Mouse (Mus musculus) embryonic facial prominence, embryonic 15.5 days (tissue): ENCODE data around the gene Rnf26. TPM values are rescaled to one million over a fixed set of nuclear protein-coding genes. Genes with fewer than 3 reads are reported as not detected.

ENCODE experiments used
- ATAC-seq: fragments of 200-750 bp; cut with Nextera tagmentation; 2 replicates; pipeline ENCODE4 v1.8.0; 2017; ENCODE audit warnings: low read depth, moderate TSS enrichment; ENCODE audit not compliant: insufficient number of reproducible peaks, low FRiP score, low TSS enrichment
- H3K27ac ChIP-seq: fragments of 300-500 bp; sonication (generic); replicated peaks from 2 replicates; pipeline ENCODE4 v1.5.1; 2015; ENCODE audit warnings: mild to moderate bottlenecking, inconsistent platforms
- H3K27me3 ChIP-seq: fragments of 300-500 bp; sonication (generic); 2 replicates; pipeline ENCODE4 v1.6.1; 2015; ENCODE audit warnings: inconsistent platforms
- H3K36me3 ChIP-seq: fragments of 300-500 bp; sonication (generic); 2 replicates; pipeline ENCODE4 v1.6.1; 2015; ENCODE audit warnings: mild to moderate bottlenecking, inconsistent platforms
- H3K4me1 ChIP-seq: fragments of 300-500 bp; sonication (generic); 2 replicates; pipeline ENCODE4 v1.6.1; 2015; ENCODE audit warnings: inconsistent platforms
- H3K4me2 ChIP-seq: fragments of 300-500 bp; sonication (generic); replicated peaks from 2 replicates; pipeline ENCODE4 v1.6.1; 2015; ENCODE audit warnings: mild to moderate bottlenecking, inconsistent platforms
- H3K4me3 ChIP-seq: fragments of 300-500 bp; sonication (generic); replicated peaks from 2 replicates; pipeline ENCODE4 v1.5.1; 2015; ENCODE audit warnings: mild to moderate bottlenecking, inconsistent platforms
- H3K9ac ChIP-seq: fragments of 300-500 bp; sonication (generic); 2 replicates; pipeline ENCODE4 v1.6.1; 2015; ENCODE audit warnings: inconsistent platforms
- H3K9me3 ChIP-seq: fragments of 300-500 bp; sonication (generic); replicated peaks from 2 replicates; pipeline ENCODE4 v1.6.1; 2016; ENCODE audit warnings: inconsistent platforms
- WGBS: fragments of 180-500 bp; shearing (Covaris S2); methylation state at CpG from one replicate; pipeline ENCODE4 v1.1.7; 2015; 5-methylcytosine and 5-hydroxymethylcytosine counted together
- polyA plus RNA-seq: library from polyadenylated mRNA; unstranded; fragments of >200 nt; fragmentation: Nextera tagmentation; extraction: Ambion mirVana; gene quantifications from 2 replicates; pipeline ENCODE4 v1.2.1, GENCODE M21; 2015

The Rnf26 gene
- polyA plus RNA-seq, 1 experiment from 2014 or later = 68.0 TPM

GRCm38 (mm10) chr9:44052855-44053254 lies 60.5 kb downstream of the Rnf26 start:
- 69% methylated on average over 3 of the region's 3 CpGs for WGBS
- no peak overlapping the region for H3K4me3 ChIP-seq

GRCm38 (mm10) chr9:44049381-44050165 lies 63.7 kb downstream of the Rnf26 start:
- H3K36me3 ChIP-seq = no peaks in the 10 kb centered on the region
- no peak overlapping the region for H3K4me3 ChIP-seq
- H3K27ac ChIP-seq = no peak overlapping the region
- ATAC-seq = no peak
- H3K4me1 ChIP-seq = peaks cover 8% of the 10 kb centered on the region; the same call in 1 of the 2 replicates
- 82% methylated on average over 8 of the region's 8 CpGs for WGBS
- H3K9ac ChIP-seq = no peak overlapping the region
- H3K27me3 ChIP-seq = peaks cover 5% of the 10 kb centered on the region; the same call in 1 of the 2 replicates
- H3K4me2 ChIP-seq = no peak overlapping the region
- H3K9me3 ChIP-seq = no peaks in the 10 kb centered on the region

More at GRCm38 (mm10) chr9:44052855-44053254, 60.5 kb downstream of the Rnf26 start:
- Histone ChIP-seq H3K27me3 (no peaks in the 10 kb centered on the region), H3K9me3 (no peaks in the 10 kb centered on the region), H3K9ac (no peak overlapping the region), H3K4me2 (no peak overlapping the region), H3K36me3 (no peaks in the 10 kb centered on the region), H3K27ac (no peak overlapping the region), H3K4me1 (0 out of 2 replicates have a peak, but pooled peaks cover 5% of the 10 kb centered on the region)
- no peak for ATAC-seq

- Histone ChIP-seq H3K4me1 (peaks cover 16% of the 10 kb centered on the region), H3K4me2 (no peak overlapping the region), H3K27me3 (peaks cover 12% of the 10 kb centered on the region; the same call in 1 of the 2 replicates), H3K27ac (0 out of 2 replicates have a peak overlapping the region, but pooled peaks have one; percentile 22), H3K4me3 (no peak overlapping the region), H3K9me3 (no peaks in the 10 kb centered on the region), H3K36me3 (no peaks in the 10 kb centered on the region), H3K9ac (no peak overlapping the region)
- ATAC-seq = no peak
- WGBS = 50% methylated on average over 15 of the region's 15 CpGs
Observed at GRCm38 (mm10) chr9:44048541-44049380, 64.6 kb downstream of the Rnf26 start.

- Histone ChIP-seq H3K9ac (no peak overlapping the region), H3K4me1 (peaks cover 25% of the 10 kb centered on the region), H3K4me3 (no peak overlapping the region), H3K9me3 (no peaks in the 10 kb centered on the region), H3K27me3 (peaks cover 12% of the 10 kb centered on the region; the same call in 1 of the 2 replicates), H3K36me3 (no peaks in the 10 kb centered on the region), H3K4me2 (no peak overlapping the region), H3K27ac (no peak overlapping the region)
- no peak for ATAC-seq
- 70% methylated on average over 14 of the region's 14 CpGs for WGBS
Observed at GRCm38 (mm10) chr9:44047571-44048490, 65.5 kb downstream of the Rnf26 start.

- peaks cover 12% of the 10 kb centered on the region; the same call in 1 of the 2 replicates for H3K27me3 ChIP-seq
- H3K9me3 ChIP-seq = no peaks in the 10 kb centered on the region
- no peak overlapping the region for H3K4me3 ChIP-seq
- ATAC-seq = no peak
- H3K9ac ChIP-seq = no peak overlapping the region
- no peak overlapping the region for H3K27ac ChIP-seq
- H3K4me1 ChIP-seq = peaks cover 28% of the 10 kb centered on the region
- no peak overlapping the region for H3K4me2 ChIP-seq
- WGBS = 51% methylated on average over 6 of the region's 6 CpGs
- H3K36me3 ChIP-seq = no peaks in the 10 kb centered on the region
Observed at GRCm38 (mm10) chr9:44047071-44047470, 66.2 kb downstream of the Rnf26 start.

- no peak overlapping the region for H3K4me2 ChIP-seq
- H3K27me3 ChIP-seq = peaks cover 12% of the 10 kb centered on the region; the same call in 1 of the 2 replicates
- no peaks in the 10 kb centered on the region for H3K9me3 ChIP-seq
- no peaks in the 10 kb centered on the region for H3K36me3 ChIP-seq
- H3K4me1 ChIP-seq = peaks cover 30% of the 10 kb centered on the region
- ATAC-seq = no peak
- H3K27ac ChIP-seq = no peak overlapping the region
- no peak overlapping the region for H3K4me3 ChIP-seq
- WGBS = 85% methylated on average over 12 of the region's 12 CpGs
- no peak overlapping the region for H3K9ac ChIP-seq
Observed at GRCm38 (mm10) chr9:44046426-44046825, 66.9 kb downstream of the Rnf26 start.

GRCm38 (mm10) chr9:44045884-44046272 lies 67.4 kb downstream of the Rnf26 start:
- H3K27ac ChIP-seq = no peak overlapping the region
- H3K4me2 ChIP-seq = no peak overlapping the region
- peaks cover 31% of the 10 kb centered on the region for H3K4me1 ChIP-seq
- H3K9ac ChIP-seq = no peak overlapping the region
- 83% methylated on average over 5 of the region's 5 CpGs for WGBS
- ATAC-seq = no peak
- no peak overlapping the region for H3K4me3 ChIP-seq
- no peaks in the 10 kb centered on the region for H3K36me3 ChIP-seq
- no peaks in the 10 kb centered on the region for H3K9me3 ChIP-seq
- peaks cover 12% of the 10 kb centered on the region for H3K27me3 ChIP-seq

Other genes with a start within 250 kb of the Rnf26 start
- 11.7 and 14.1 TPM in 2 replicates for gene Thy1, start 70.1 kb downstream of the Rnf26 start, polyA plus RNA-seq
- gene Usp2, start 46.5 kb downstream of the Rnf26 start, polyA plus RNA-seq = 28.2 and 29.5 TPM in 2 replicates
- gene Mfrp, start 11.8 kb downstream of the Rnf26 start, polyA plus RNA-seq = 0.08 and 0.20 TPM in 2 replicates
- 5.3 and 6.0 TPM in 2 replicates for gene C1qtnf5, start 6.3 kb downstream of the Rnf26 start, polyA plus RNA-seq
- gene Gm49380, start within 50 bp of the Rnf26 start, polyA plus RNA-seq = 0.27 and 0.46 TPM in 2 replicates
- 38.7 and 42.1 TPM in 2 replicates for gene Mcam, start 21.0 kb upstream of the Rnf26 start, polyA plus RNA-seq
- gene Cbl, start 120.5 kb upstream of the Rnf26 start, polyA plus RNA-seq = 16.1 and 17.7 TPM in 2 replicates
- 15.9 and 23.5 TPM in 2 replicates for gene Ccdc153, start 127.2 kb upstream of the Rnf26 start, polyA plus RNA-seq
- 0.14 and 0.19 TPM in 2 replicates for gene Pdzd3, start 138.0 kb upstream of the Rnf26 start, polyA plus RNA-seq
- gene Nlrx1, start 155.1 kb upstream of the Rnf26 start, polyA plus RNA-seq = 13.4 and 14.6 TPM in 2 replicates
- 5.1 and 5.5 TPM in 2 replicates for gene Abcg4, start 175.1 kb upstream of the Rnf26 start, polyA plus RNA-seq
- gene Hinfp, start 192.2 kb upstream of the Rnf26 start, polyA plus RNA-seq = 23.0 and 26.6 TPM in 2 replicates
- gene C2cd2l, start 206.8 kb upstream of the Rnf26 start, polyA plus RNA-seq = 9.1 and 10.3 TPM in 2 replicates
- 31.4 and 37.2 TPM in 2 replicates for gene Dpagt1, start 212.5 kb upstream of the Rnf26 start, polyA plus RNA-seq
- 288 and 326 TPM in 2 replicates for gene H2afx, start 221.2 kb upstream of the Rnf26 start, polyA plus RNA-seq
- 93.0 and 99.4 TPM in 2 replicates for gene Hmbs, start 230.7 kb upstream of the Rnf26 start, polyA plus RNA-seq
- 25.0 and 30.3 TPM in 2 replicates for gene Vps11, start 248.2 kb upstream of the Rnf26 start, polyA plus RNA-seq